Mouse (Mus musculus) layer of hippocampus, postnatal 10 days (tissue): ENCODE measurements at regions not wholly inside any gene's neighbourhood (a gene's known extent, or its start where the extent isn't known, plus 50 kb on each side); places are given as distances from the start of the nearest gene placed in this dataset.
"Not testable (repeated sequence)": the region's sequence is repeated elsewhere in the genome, so short reads cannot be mapped to it uniquely, and the experiment has no call there.

ENCODE experiments used
- DNase-seq, 2 experiments: peaks; one replicate each; pipeline ENCODE4 v3.0.0; 2021; ENCODE audit warnings: low spot score in 2 of 2

- no peak for DNase-seq
These were observed 1040.8 kb downstream of the Galc start for GRCm38 (mm10) chr12:97218445-97218844.

GRCm38 (mm10) chr12:97217608-97218007, 1041.7 kb downstream of the Galc start:
- no peak for DNase-seq

GRCm38 (mm10) chr12:97203636-97204389, 1055.4 kb downstream of the Galc start:
- no peak for DNase-seq

- DNase-seq, result no peak
These were observed 1097.4 kb downstream of the Galc start for GRCm38 (mm10) chr12:97161853-97162252.

- DNase-seq, result no peak
These were observed 1097.8 kb downstream of the Galc start for GRCm38 (mm10) chr12:97161429-97161828.

GRCm38 (mm10) chr12:97158332-97158731, 1100.9 kb downstream of the Galc start:
- DNase-seq, result no peak

- DNase-seq, result no peak
These were observed 1101.5 kb downstream of the Galc start for GRCm38 (mm10) chr12:97157748-97158147.

GRCm38 (mm10) chr12:97156499-97157110, 1102.7 kb downstream of the Galc start:
- DNase-seq, result no peak

GRCm38 (mm10) chr12:97142720-97143119, 1116.5 kb downstream of the Galc start:
- no peak for DNase-seq

- no peak for DNase-seq
These were observed 1121.3 kb downstream of the Galc start for GRCm38 (mm10) chr12:97137924-97138323.

GRCm38 (mm10) chr12:97130276-97130675, 1129.0 kb downstream of the Galc start:
- peak; percentile 20 to 41 for DNase-seq

GRCm38 (mm10) chr12:97090577-97091214, 1168.6 kb downstream of the Galc start:
- DNase-seq, result no peak

- not testable (repeated sequence) for DNase-seq
These were observed 1197.8 kb downstream of the Galc start for GRCm38 (mm10) chr12:97061352-97061895.

GRCm38 (mm10) chr12:97047674-97048073, 1211.6 kb downstream of the Galc start:
- no peak for DNase-seq
